Mouse (Mus musculus) kidney, postnatal 0 days (tissue): ENCODE results near the gene Spin1. TPM values are rescaled to one million over a fixed set of nuclear protein-coding genes. Genes with fewer than 3 reads are reported as not detected.

Experiments
- ATAC-seq: fragments of 200-750 bp; cut with Nextera tagmentation; replicated peaks from 2 replicates; pipeline ENCODE4 v1.8.0; 2017; ENCODE audit warnings: low read depth, moderate number of reproducible peaks, moderate TSS enrichment, moderate library complexity; ENCODE audit not compliant: low FRiP score
- DNase-seq: peaks from one replicate; pipeline ENCODE4 v3.0.0-alpha.2; 2016; ENCODE audit warnings: low spot score
- H3K27ac ChIP-seq: fragments of 300-500 bp; sonication (generic); 2 replicates; pipeline ENCODE4 v1.5.1; 2014; ENCODE audit warnings: mild to moderate bottlenecking
- H3K27me3 ChIP-seq: fragments of 300-500 bp; sonication (generic); 2 replicates; pipeline ENCODE4 v1.6.1; 2014; ENCODE audit warnings: low read length, mixed read lengths; ENCODE audit not compliant: insufficient read depth
- H3K36me3 ChIP-seq: fragments of 300-500 bp; sonication (generic); 2 replicates; pipeline ENCODE4 v1.6.1; 2014; ENCODE audit warnings: low read length, mixed read lengths; ENCODE audit not compliant: insufficient read depth
- H3K4me1 ChIP-seq: fragments of 300-500 bp; sonication (generic); replicated peaks from 2 replicates; pipeline ENCODE4 v1.6.1; 2014; ENCODE audit warnings: antibody characterized with exemption, low read length, mixed read lengths; ENCODE audit not compliant: insufficient read depth
- H3K4me2 ChIP-seq: fragments of 300-500 bp; sonication (generic); 2 replicates; pipeline ENCODE4 v1.6.1; 2014; ENCODE audit warnings: mild to moderate bottlenecking, low read length, moderate library complexity, mixed read lengths
- H3K4me3 ChIP-seq: fragments of 300-500 bp; sonication (generic); replicated peaks from 2 replicates; pipeline ENCODE4 v1.5.1; 2014; ENCODE audit warnings: low read depth, low read length
- H3K9ac ChIP-seq: fragments of 300-500 bp; sonication (generic); 2 replicates; pipeline ENCODE4 v1.6.1; 2014; ENCODE audit warnings: low read depth, low read length
- H3K9me3 ChIP-seq: fragments of 300-500 bp; sonication (generic); replicated peaks from 2 replicates; pipeline ENCODE4 v1.6.1; 2016; ENCODE audit warnings: low read length, inconsistent platforms, mixed read lengths
- CTCF ChIP-seq: IDR thresholded peaks from 2 replicates; pipeline ENCODE4 v1.5.1; 2016; ENCODE audit warnings: antibody characterized with exemption, low read depth, mild to moderate bottlenecking, moderate library complexity
- WGBS: fragments of 180-500 bp; shearing (Covaris S2); extraction: QIAGEN DNeasy Blood & Tissue Kit; methylation state at CpG from one replicate; pipeline ENCODE4 v1.1.7; 2014; 5-methylcytosine and 5-hydroxymethylcytosine counted together
- polyA plus RNA-seq: library from polyadenylated mRNA; unstranded; fragments of >200 nt; fragmentation: Nextera tagmentation; extraction: Ambion mirVana; gene quantifications from 2 replicates; pipeline ENCODE4 v1.2.1, GENCODE M21; 2015

The Spin1 gene
- polyA plus RNA-seq, 1 experiment from 2014 or later = 67.6 TPM

GRCm38 (mm10) chr13:51198186-51198585 lies 97.5 kb downstream of the Spin1 start:
- DNase-seq (peak; percentile 97), ATAC-seq (peak; percentile 69; the same call in 1 of the 2 replicates)
- Histone ChIP-seq H3K9ac (no peak overlapping the region), H3K27ac (peak overlapping the region; percentile 54; the same call in 1 of the 2 replicates), H3K4me1 (peaks cover 8% of the 10 kb centered on the region; the same call in 1 of the 2 replicates), H3K9me3 (no peaks in the 10 kb centered on the region), H3K27me3 (no peaks in the 10 kb centered on the region), H3K4me2 (no peak overlapping the region), H3K4me3 (no peak overlapping the region), H3K36me3 (no peaks in the 10 kb centered on the region)
- no peak for TF ChIP-seq CTCF
- whole genome bisulfite sequencing = 22% methylated on average over 5 of the region's 5 CpGs

Other genes with a start within 250 kb of the Spin1 start
- gene Nxnl2, start 70.1 kb downstream of the Spin1 start, polyA plus RNA-seq = 2.3 and 2.5 TPM in 2 replicates